Mouse (Mus musculus) heart, postnatal 0 days (tissue): ENCODE results near the gene Kri1. TPM values are rescaled to one million over a fixed set of nuclear protein-coding genes. Genes with fewer than 3 reads are reported as not detected.

Source experiments
- ATAC-seq: fragments of 200-750 bp; cut with Nextera tagmentation; 2 replicates; pipeline ENCODE4 v1.8.0; 2017; ENCODE audit warnings: low read depth, moderate number of reproducible peaks, moderate library complexity; ENCODE audit not compliant: insufficient read depth
- DNase-seq: peaks from one replicate; pipeline ENCODE4 v3.0.0-alpha.2; 2016; ENCODE audit warnings: low spot score
- H3K27ac ChIP-seq: fragments of 300-500 bp; sonication (generic); 2 replicates; pipeline ENCODE4 v1.5.1; 2014; ENCODE audit warnings: low read depth, mild to moderate bottlenecking
- H3K27me3 ChIP-seq: fragments of 300-500 bp; sonication (generic); 2 replicates; pipeline ENCODE4 v1.6.1; 2014; ENCODE audit warnings: low read length, mixed read lengths; ENCODE audit not compliant: control insufficient read depth, insufficient read depth
- H3K36me3 ChIP-seq: fragments of 300-500 bp; sonication (generic); replicated peaks from 2 replicates; pipeline ENCODE4 v1.6.1; 2014; ENCODE audit warnings: low read length, mixed read lengths; ENCODE audit not compliant: control insufficient read depth, insufficient read depth
- H3K4me1 ChIP-seq: fragments of 300-500 bp; sonication (generic); 2 replicates; pipeline ENCODE4 v1.6.1; 2014; ENCODE audit warnings: antibody characterized with exemption; ENCODE audit not compliant: control insufficient read depth, insufficient read depth
- H3K4me2 ChIP-seq: fragments of 300-500 bp; sonication (generic); 2 replicates; pipeline ENCODE4 v1.6.1; 2014; ENCODE audit warnings: low read depth, mild to moderate bottlenecking, low read length, moderate library complexity
- H3K4me3 ChIP-seq: fragments of 300-500 bp; sonication (generic); 2 replicates; pipeline ENCODE4 v1.5.1; 2014; ENCODE audit warnings: low read depth, low read length
- H3K9ac ChIP-seq: fragments of 300-500 bp; sonication (generic); replicated peaks from 2 replicates; pipeline ENCODE4 v1.6.1; 2014; ENCODE audit warnings: low read depth, low read length, mixed read lengths
- H3K9me3 ChIP-seq: fragments of 300-500 bp; sonication (generic); replicated peaks from 2 replicates; pipeline ENCODE4 v1.6.1; 2016; ENCODE audit warnings: low read length; ENCODE audit not compliant: control insufficient read depth
- CTCF ChIP-seq: IDR thresholded peaks from 2 replicates; pipeline ENCODE4 v1.5.1; 2016; ENCODE audit warnings: antibody characterized with exemption, control low read depth, low read depth
- EP300 ChIP-seq: IDR thresholded peaks from 2 replicates; pipeline ENCODE4 v1.6.1; 2016; ENCODE audit warnings: antibody characterized with exemption, low read depth
- WGBS: fragments of 180-500 bp; shearing (Covaris S2); extraction: QIAGEN DNeasy Blood & Tissue Kit; methylation state at CpG from one replicate; pipeline ENCODE4 v1.1.7; 2014; 5-methylcytosine and 5-hydroxymethylcytosine counted together
- polyA plus RNA-seq: library from polyadenylated mRNA; unstranded; fragments of >200 nt; fragmentation: Nextera tagmentation; extraction: Ambion mirVana; gene quantifications from 2 replicates; pipeline ENCODE4 v1.2.1, GENCODE M21; 2015
- total RNA-seq: library from RNA; depleted of rRNA; stranded (reverse); fragments of >200 nt; gene quantifications from 2 replicates; pipeline ENCODE4 v1.2.3, GENCODE M21; 2014; ENCODE audit warnings: low replicate concordance

Gene Kri1
- total and polyA plus RNA-seq, 2 experiments from 2014 or later: 9.1 to 16.3 TPM

DNA sequence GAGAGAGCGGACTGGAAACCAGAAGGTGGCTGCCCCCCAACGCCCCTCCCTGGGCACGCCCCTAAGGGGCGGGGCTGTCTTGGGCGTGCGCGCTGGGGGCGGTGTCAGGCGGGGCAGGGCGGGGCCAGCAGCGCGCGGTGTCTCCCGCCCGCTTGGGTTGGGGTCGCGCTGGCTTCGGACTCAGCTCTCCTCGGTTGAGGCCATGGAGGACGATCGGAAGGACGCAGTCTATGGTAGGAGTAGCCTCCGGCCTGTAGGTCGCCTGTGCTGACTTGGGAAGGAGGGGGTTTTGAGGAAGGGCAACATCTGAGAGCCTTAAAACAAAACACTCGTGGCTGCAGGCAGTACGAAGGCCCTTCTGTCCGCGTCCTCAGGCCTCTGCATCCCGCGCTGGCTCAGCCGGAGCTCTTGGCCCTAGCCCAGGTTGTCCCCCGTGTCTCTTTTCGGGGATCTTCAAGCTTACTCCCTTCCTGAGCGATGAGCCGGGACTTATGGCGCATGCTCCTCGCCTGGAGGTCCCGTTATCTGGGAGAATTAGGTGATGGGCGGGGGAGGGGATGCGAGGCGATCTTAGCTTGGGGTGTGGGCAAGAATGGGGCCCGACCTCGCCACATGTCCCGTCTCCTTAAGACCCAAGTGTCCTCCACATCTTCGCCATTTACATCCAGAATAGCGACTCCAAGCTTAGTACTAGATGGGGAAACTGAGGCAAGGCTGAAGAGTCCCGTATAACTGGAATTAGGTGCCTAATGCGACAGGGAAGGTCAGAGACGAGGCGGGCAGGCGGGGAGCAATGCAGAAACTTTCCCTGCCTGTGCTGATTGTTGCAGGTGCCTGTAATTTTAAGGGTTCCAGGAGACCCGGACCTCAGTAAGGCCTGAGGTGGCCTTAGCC, 33.1 kb upstream of the Kri1 start, which contains the start of gene Slc44a2:
TSS of gene Slc44a2 (plus strand) at position 80 of the 894 bp plus-strand sequence.
- TF ChIP-seq EP300: no peak
- no peak for TF ChIP-seq CTCF
- Histone ChIP-seq H3K4me3 (peak within 1 kb of the TSS; percentile 85), H3K36me3 (no peaks in the 10 kb centered on the region), H3K27me3 (no peaks in the 10 kb centered on the region), H3K9me3 (no peaks in the 10 kb centered on the region), H3K4me2 (peak within 1 kb of the TSS; percentile 81), H3K4me1 (peaks cover 11% of the 10 kb centered on the region), H3K9ac (peak within 1 kb of the TSS; percentile 71), H3K27ac (peak within 1 kb of the TSS; percentile 79)
- peak; percentile 95 for ATAC-seq
- WGBS: under 1% methylated on average over 52 of the region's 52 CpGs
- peak; percentile 72 for DNase-seq

DNA sequence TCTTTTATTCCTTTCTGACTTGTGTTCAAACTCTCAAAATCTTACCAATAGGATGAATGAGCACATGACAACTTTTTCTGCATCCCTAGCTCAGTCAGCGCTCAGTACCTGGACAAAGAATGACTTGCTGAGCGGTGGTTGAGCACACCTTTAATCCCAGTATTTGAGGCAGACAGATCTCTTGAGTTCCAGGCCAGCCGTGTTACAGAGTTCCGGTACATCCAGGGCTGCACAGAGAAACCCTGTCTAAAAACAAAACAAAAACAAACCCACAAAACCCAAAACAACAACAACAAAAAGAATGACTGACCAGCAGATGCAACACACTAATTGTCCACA, 32.5 kb upstream of the Kri1 start:
- ATAC-seq: no peak
- TF ChIP-seq CTCF (no peak), EP300 (no peak)
- H3K27me3 ChIP-seq: no peaks in the 10 kb centered on the region
- DNase-seq: no peak
- peaks cover 11% of the 10 kb centered on the region for H3K4me1 ChIP-seq
- H3K4me3 ChIP-seq: peak overlapping the region; percentile 85
- 0 out of 2 replicates have a peak overlapping the region, but pooled peaks have one; percentile 71 for H3K9ac ChIP-seq
- peak overlapping the region; percentile 81 for H3K4me2 ChIP-seq
- H3K36me3 ChIP-seq: no peaks in the 10 kb centered on the region
- 17% methylated on average over 4 of the region's 4 CpGs for whole genome bisulfite sequencing
- H3K9me3 ChIP-seq: no peaks in the 10 kb centered on the region
- H3K27ac ChIP-seq: 0 out of 2 replicates have a peak overlapping the region, but pooled peaks have one; percentile 79

DNA sequence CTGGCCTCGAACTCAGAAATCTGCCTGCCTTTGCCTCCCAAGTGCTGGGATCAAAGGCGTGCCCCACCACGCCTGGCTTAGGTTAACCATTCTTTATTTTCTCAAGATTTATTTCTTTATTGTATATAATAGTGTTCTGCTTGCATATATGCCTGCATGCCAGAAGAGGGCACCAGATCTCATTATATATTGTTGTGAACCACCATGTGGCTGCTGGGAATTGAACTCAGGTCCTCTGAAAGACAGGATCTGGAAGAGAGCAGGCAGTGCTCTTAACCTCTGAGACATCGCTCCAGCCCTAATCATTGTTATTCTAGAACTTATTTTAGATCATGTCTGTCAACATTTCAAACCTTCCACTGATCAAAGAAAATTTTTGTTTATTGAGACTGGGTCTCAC, 31.7 kb upstream of the Kri1 start:
- DNase-seq (no peak), ATAC-seq (no peak)
- H3K9me3 ChIP-seq: no peaks in the 10 kb centered on the region
- H3K4me2 ChIP-seq: no peak overlapping the region
- H3K4me1 ChIP-seq: peaks cover 11% of the 10 kb centered on the region
- H3K9ac ChIP-seq: no peak overlapping the region
- H3K4me3 ChIP-seq: no peak overlapping the region
- H3K27me3 ChIP-seq: no peaks in the 10 kb centered on the region
- H3K27ac ChIP-seq: no peak overlapping the region
- no peaks in the 10 kb centered on the region for H3K36me3 ChIP-seq
- TF ChIP-seq EP300 (no peak), CTCF (no peak)
- WGBS: 93% methylated on average over 4 of the region's 4 CpGs

DNA sequence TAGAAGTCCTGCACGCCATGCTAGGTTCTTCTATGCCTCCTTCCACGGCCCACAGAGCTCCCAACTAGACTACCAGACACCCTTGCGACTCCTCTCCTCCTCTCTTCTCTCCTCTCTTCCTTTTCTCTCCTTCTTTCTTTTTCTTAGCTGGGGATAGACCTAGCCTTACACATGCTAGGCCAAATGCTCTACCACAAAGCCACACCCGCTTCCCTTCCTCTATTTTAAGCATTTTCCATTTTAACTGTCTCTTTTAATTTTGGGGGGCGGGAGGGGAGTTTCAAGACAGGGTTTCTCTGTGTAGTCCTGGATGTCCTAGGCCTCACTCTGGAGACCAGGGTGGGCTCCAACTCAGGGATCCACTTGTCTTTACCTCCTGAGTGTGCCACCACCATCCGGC, 31.0 kb upstream of the Kri1 start:
- 85% methylated on average over 6 of the region's 6 CpGs for WGBS
- Histone ChIP-seq H3K9me3 (no peaks in the 10 kb centered on the region), H3K9ac (no peak overlapping the region), H3K27me3 (no peaks in the 10 kb centered on the region), H3K4me3 (no peak overlapping the region), H3K4me2 (no peak overlapping the region), H3K27ac (no peak overlapping the region), H3K4me1 (peaks cover 11% of the 10 kb centered on the region), H3K36me3 (no peaks in the 10 kb centered on the region)
- TF ChIP-seq CTCF (no peak), EP300 (no peak)
- no peak for DNase-seq
- no peak for ATAC-seq

DNA sequence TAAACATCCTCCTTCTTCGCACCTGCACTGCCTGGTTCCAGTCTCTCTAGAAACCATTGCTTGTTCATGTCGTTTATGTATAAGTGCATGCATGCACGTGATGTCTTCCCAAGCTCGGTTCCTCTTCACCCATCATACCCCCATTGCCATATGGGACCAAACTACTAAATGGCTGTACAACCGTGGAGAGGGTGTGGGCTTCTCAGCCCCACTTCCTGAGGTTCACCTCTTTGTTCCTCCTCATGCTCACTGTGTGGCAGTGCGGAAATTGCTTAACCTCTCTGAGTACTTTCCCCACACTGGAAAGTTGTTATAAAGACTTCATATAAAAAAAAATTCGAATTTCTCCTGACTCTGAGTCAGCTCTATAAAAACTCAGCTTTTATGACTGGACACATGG, 28.9 kb upstream of the Kri1 start:
- H3K36me3 ChIP-seq: no peaks in the 10 kb centered on the region
- H3K9ac ChIP-seq: no peak overlapping the region
- H3K4me1 ChIP-seq: peaks cover 3% of the 10 kb centered on the region
- peaks cover 9% of the 10 kb centered on the region for H3K27me3 ChIP-seq
- TF ChIP-seq CTCF (no peak), EP300 (no peak)
- H3K9me3 ChIP-seq: no peaks in the 10 kb centered on the region
- no peak overlapping the region for H3K27ac ChIP-seq
- H3K4me2 ChIP-seq: no peak overlapping the region
- DNase-seq (no peak), ATAC-seq (no peak)
- no peak overlapping the region for H3K4me3 ChIP-seq
- 71% methylated on average over 7 of the region's 7 CpGs for WGBS

DNA sequence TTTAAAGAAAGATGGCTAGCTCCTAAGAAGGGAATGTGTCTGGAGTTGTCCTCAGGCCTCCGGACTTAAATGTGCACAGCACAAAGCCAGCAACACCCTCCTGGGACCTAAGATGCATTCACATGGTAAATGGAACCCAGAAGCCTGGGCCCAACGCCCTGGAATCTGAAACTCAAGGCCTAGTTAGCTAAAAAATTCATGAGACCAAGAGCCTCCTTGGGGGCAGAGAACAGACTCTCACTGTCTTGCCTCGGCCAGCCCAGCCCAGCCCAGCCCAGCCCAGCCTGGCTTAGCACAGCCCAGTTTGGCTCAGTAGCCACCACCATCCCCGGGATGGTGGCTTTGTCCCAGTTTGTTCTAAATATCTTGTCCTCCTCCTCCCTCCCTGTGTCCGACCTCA, 27.7 kb upstream of the Kri1 start:
- Histone ChIP-seq H3K4me2 (no peak overlapping the region), H3K36me3 (no peaks in the 10 kb centered on the region), H3K9ac (no peak overlapping the region), H3K4me3 (no peak overlapping the region), H3K27ac (no peak overlapping the region), H3K4me1 (no peaks in the 10 kb centered on the region), H3K27me3 (peaks cover 12% of the 10 kb centered on the region), H3K9me3 (no peaks in the 10 kb centered on the region)
- ATAC-seq: no peak
- no peak for TF ChIP-seq EP300
- no peak for TF ChIP-seq CTCF
- no peak for DNase-seq
- 55% methylated on average over 5 of the region's 5 CpGs for WGBS
